Mouse (Mus musculus) heart, postnatal 36 days (tissue): ENCODE measurements around the gene Mat1a. TPM values are rescaled to one million over a fixed set of nuclear protein-coding genes. Genes with fewer than 3 reads are reported as not detected.

Experiments used
- DNase-seq, 2 experiments: peaks; one replicate each; pipeline ENCODE4 v3.0.0; 2021 to 2022
- intact Hi-C: fragments of 180-260 bp; cut with DNase I; formaldehyde crosslinking; loops from one replicate; pipeline ENCODE4 v1.15.1; 2025
- total RNA-seq, 2 experiments: library from RNA; stranded (reverse); gene quantifications; 2 replicates each; pipeline ENCODE4 v1.2.3; 2021

Mat1a gene
- not detected for total RNA-seq

GRCm38 (mm10) chr14:41104853-41105444 lies at the start of gene Mat1a:
Mat1a (plus strand) TSS chr14:41105035.
- intact Hi-C loops = no loop called here
- no peak for DNase-seq

- no peak for DNase-seq
- intact Hi-C loops = no loop called here
Observed at GRCm38 (mm10) chr14:41065168-41065567, 39.7 kb upstream of the Mat1a start.

- intact Hi-C loops = no loop called here
- no peak for DNase-seq
Observed at GRCm38 (mm10) chr14:41066416-41066815, 38.4 kb upstream of the Mat1a start.

GRCm38 (mm10) chr14:41069108-41069507 lies 35.7 kb upstream of the Mat1a start, which contains the start of gene Dydc2:
Dydc2 (minus strand) TSS chr14:41069208.
- DNase-seq = no peak
- intact Hi-C loops = no loop called here

- intact Hi-C loops = no loop called here
- DNase-seq = no peak
Observed at GRCm38 (mm10) chr14:41070343-41070742, 34.5 kb upstream of the Mat1a start.

- intact Hi-C loops = no loop called here
- peak; percentile 24 to 46 for DNase-seq
Observed at GRCm38 (mm10) chr14:41072229-41072943, 32.4 kb upstream of the Mat1a start, which contains the start of gene Dydc1. Dydc1 (plus strand) TSS chr14:41072911.

GRCm38 (mm10) chr14:41072944-41073275 lies 31.9 kb upstream of the Mat1a start:
- intact Hi-C loops = no loop called here
- DNase-seq = no peak

- intact Hi-C loops = no loop called here
- DNase-seq = no peak
Observed at GRCm38 (mm10) chr14:41082408-41082807, 22.4 kb upstream of the Mat1a start.

- intact Hi-C loops = no loop called here
- DNase-seq = no peak
Observed at GRCm38 (mm10) chr14:41087509-41087908, 17.3 kb upstream of the Mat1a start.

GRCm38 (mm10) chr14:41090777-41091176 lies 14.1 kb upstream of the Mat1a start:
- peak; percentile 3 to 5 for DNase-seq
- intact Hi-C loops = no loop called here

GRCm38 (mm10) chr14:41094114-41094513 lies 10.7 kb upstream of the Mat1a start:
- intact Hi-C loops = loop anchor here (2.0 kb wide), 1 partner anchor 69 kb away; no protein-coding TSS in a partner anchor
- no peak for DNase-seq

- DNase-seq = no peak
Observed at GRCm38 (mm10) chr14:41096296-41096860, 8.5 kb upstream of the Mat1a start.

GRCm38 (mm10) chr14:41098726-41099125 lies 6.1 kb upstream of the Mat1a start:
- no peak for DNase-seq
- intact Hi-C loops = no loop called here

More at GRCm38 (mm10) chr14:41096296-41096860, 8.5 kb upstream of the Mat1a start:
- intact Hi-C loops = no loop called here

- intact Hi-C loops = no loop called here
Observed at GRCm38 (mm10) chr14:41100712-41101111, 4.1 kb upstream of the Mat1a start.

GRCm38 (mm10) chr14:41101242-41101641 lies 3.6 kb upstream of the Mat1a start:
- intact Hi-C loops = no loop called here
- no peak for DNase-seq

More at GRCm38 (mm10) chr14:41100712-41101111, 4.1 kb upstream of the Mat1a start:
- DNase-seq = no peak

- intact Hi-C loops = no loop called here
- DNase-seq = no peak
Observed at GRCm38 (mm10) chr14:41102269-41102668, 2.6 kb upstream of the Mat1a start.

- DNase-seq = no peak
- intact Hi-C loops = no loop called here
Observed at GRCm38 (mm10) chr14:41111031-41111668, 6.3 kb downstream of the Mat1a start.

GRCm38 (mm10) chr14:41112944-41113343 lies 8.1 kb downstream of the Mat1a start:
- DNase-seq = no peak
- intact Hi-C loops = no loop called here

- intact Hi-C loops = no loop called here
- no peak for DNase-seq
Observed at GRCm38 (mm10) chr14:41116271-41116670, 11.4 kb downstream of the Mat1a start.

- DNase-seq = no peak
- intact Hi-C loops = no loop called here
Observed at GRCm38 (mm10) chr14:41124683-41125082, 19.8 kb downstream of the Mat1a start.

GRCm38 (mm10) chr14:41127997-41128396 lies 23.2 kb downstream of the Mat1a start:
- intact Hi-C loops = loop anchor here (2.0 kb wide), 1 partner anchor 35 kb away; no protein-coding TSS in a partner anchor
- peak; percentile 7 to 24 for DNase-seq
